Mouse (Mus musculus): Measurements from ENCODE around the gene Sumf2. TPM values are rescaled to one million over a fixed set of nuclear protein-coding genes. Genes with fewer than 3 reads are reported as not detected.
"Not testable (repeated sequence)": the region's sequence is repeated elsewhere in the genome, so short reads cannot be mapped to it uniquely, and the experiment has no call there.

The Sumf2 gene
- total RNA-seq (2014; fragmentation: Nextera tagmentation) = 17.1 and 31.7 TPM in 2 replicates
- total RNA-seq (2017) = 22.6 and 24.5 TPM in 2 replicates

- ATAC-seq (replicated peaks; ENCODE audit: poor library complexity, severe bottlenecking) = peak; percentile 99
Observed at GRCm38 (mm10) chr5:129846752-129847557, at the start of gene Sumf2. Gene Sumf2 (plus strand): TSS chr5:129846986.

- no peak for ATAC-seq (replicated peaks; ENCODE audit: poor library complexity, severe bottlenecking)
Observed at GRCm38 (mm10) chr5:129844848-129845247, 1.9 kb upstream of the Sumf2 start.

GRCm38 (mm10) chr5:129847558-129847820, 703 bp downstream of the Sumf2 start:
- ATAC-seq (replicated peaks; ENCODE audit: poor library complexity, severe bottlenecking) = no peak

DNA sequence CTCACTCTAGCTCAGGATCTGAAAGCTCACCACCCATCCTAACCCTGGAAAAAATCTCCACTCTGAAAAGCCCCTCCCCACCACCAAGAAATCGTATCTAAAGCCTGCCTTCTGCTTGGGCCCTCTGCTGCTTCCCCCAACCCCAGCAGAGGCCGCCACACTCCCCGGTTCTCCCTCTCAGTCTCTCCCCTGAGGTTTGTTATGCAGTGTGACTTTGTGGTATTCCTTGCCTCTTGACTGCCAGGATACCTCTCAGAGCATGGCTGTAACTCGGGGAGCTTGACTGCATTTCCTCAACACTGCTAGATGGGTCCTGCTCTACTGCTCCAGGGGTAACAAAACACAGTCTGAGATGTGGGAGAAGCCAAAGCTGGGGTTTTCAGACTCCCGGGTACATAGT, 8.4 kb downstream of the Sumf2 start:
- no peak for ATAC-seq (replicated peaks; ENCODE audit: poor library complexity, severe bottlenecking)

DNA sequence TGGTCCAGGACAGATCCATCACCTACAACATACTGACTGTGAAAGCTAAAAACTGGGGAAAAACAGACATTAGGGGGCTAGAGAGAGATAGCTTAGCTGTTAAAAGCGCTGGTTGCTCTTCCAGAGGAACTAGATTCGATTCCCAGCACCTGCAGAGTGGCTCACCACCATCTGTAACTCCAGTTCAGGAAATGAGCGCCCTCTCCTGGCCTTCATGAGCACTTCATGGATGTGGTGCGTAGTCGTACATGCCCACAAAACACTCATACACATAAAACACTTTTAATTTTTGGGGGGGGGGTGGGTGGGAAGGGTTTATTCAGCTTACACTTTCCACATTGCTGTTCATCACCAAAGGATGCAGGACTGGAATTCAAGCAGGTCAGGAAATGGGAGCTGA, 9.6 kb downstream of the Sumf2 start:
- 0 out of 2 replicates have a peak, but pooled peaks have one; percentile 35 for ATAC-seq (replicated peaks; ENCODE audit: poor library complexity, severe bottlenecking)

- no peak for ATAC-seq (replicated peaks; ENCODE audit: poor library complexity, severe bottlenecking)
Observed at GRCm38 (mm10) chr5:129862325-129862724, 15.5 kb downstream of the Sumf2 start.

DNA sequence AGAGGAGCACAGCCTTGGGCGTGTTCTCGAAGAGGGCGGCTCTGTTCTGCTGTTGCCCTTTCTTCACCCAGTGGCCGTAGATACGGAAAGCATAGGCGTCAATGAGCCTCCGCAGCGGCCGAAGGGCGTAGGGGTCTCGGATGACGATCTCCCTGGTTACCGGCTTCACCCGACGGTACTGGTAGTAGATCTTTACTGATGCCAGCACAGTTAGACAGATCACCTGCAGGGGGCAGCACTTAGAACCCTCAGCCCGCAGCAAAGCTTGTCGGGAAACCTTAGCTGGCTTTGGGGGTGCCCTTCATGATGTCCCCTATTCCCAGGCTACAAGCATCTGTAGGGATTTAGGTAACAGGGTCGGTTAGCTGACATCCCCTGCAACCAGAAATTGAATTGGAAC, 17.7 kb downstream of the Sumf2 start:
- ATAC-seq (replicated peaks; ENCODE audit: poor library complexity, severe bottlenecking) = peak; percentile 76

DNA sequence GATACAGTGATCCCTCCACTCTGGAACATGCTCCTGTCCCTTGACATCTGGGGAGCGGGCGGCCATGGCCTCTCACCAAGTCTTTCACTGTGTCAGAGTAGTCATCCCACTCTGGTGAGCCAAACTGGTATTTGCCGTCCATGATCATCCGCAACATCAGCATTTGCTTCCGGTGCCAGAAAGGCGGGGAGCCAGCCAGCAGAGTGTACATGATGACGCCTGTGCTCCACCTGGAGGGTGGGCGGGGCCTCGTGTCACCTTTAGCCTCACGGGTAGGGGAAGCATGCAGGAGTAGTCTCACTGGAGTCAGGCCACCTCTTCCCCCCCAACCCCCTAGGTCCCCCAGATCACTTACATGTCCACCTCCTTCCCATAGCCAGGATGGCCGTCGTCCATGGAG, 19.1 kb downstream of the Sumf2 start:
- no peak for ATAC-seq (replicated peaks; ENCODE audit: poor library complexity, severe bottlenecking)

GRCm38 (mm10) chr5:129869238-129869995, 22.6 kb downstream of the Sumf2 start:
- no peak for ATAC-seq (replicated peaks; ENCODE audit: poor library complexity, severe bottlenecking)

GRCm38 (mm10) chr5:129871238-129871637, 24.5 kb downstream of the Sumf2 start:
- no peak for ATAC-seq (replicated peaks; ENCODE audit: poor library complexity, severe bottlenecking)

- no peak; the same call in 1 of the 2 replicates for ATAC-seq (replicated peaks; ENCODE audit: poor library complexity, severe bottlenecking)
Observed at GRCm38 (mm10) chr5:129873942-129874341, 27.2 kb downstream of the Sumf2 start.

DNA sequence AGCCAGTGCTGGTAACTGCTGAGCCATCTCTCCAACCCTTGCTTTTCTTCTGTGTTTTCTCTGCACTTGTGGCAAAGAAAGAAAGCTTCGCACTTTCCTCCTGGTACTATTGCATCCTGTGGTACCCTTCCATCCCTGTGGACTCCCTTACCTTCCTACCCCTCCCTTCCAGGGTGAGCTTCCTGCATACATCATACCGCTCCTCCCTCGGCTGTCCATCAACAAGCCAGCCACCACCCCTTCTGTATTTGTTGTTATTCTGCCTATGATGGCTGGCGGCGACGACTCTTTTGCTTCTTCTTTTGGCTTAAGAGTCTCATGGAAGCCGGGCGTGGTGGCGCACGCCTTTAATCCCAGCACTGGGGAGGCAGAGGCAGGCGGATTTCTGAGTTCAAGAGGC, 28.3 kb downstream of the Sumf2 start:
- no peak for ATAC-seq (replicated peaks; ENCODE audit: poor library complexity, severe bottlenecking)

GRCm38 (mm10) chr5:129877731-129878455, 31.1 kb downstream of the Sumf2 start:
- no peak for ATAC-seq (replicated peaks; ENCODE audit: poor library complexity, severe bottlenecking)

DNA sequence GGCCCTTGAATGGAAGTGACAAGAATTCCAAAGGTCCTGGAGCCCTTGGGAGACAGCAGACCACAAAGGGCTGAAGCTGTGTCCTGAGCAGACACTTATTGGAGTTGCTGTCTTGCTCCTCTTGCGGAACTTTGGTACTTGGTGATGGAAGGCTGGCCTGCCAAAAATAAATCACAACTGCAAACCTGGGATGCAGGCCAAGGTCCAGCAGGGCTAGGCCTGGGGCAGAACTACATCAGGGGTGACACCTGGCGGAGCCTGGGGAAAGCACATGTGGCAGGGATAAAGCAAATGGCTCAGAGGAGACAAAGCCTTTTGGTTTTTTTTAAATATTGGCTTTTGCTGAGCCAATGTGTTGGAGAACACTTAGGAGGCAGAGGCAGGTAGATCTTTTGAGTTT, 32.2 kb downstream of the Sumf2 start:
- no peak for ATAC-seq (replicated peaks; ENCODE audit: poor library complexity, severe bottlenecking)

DNA sequence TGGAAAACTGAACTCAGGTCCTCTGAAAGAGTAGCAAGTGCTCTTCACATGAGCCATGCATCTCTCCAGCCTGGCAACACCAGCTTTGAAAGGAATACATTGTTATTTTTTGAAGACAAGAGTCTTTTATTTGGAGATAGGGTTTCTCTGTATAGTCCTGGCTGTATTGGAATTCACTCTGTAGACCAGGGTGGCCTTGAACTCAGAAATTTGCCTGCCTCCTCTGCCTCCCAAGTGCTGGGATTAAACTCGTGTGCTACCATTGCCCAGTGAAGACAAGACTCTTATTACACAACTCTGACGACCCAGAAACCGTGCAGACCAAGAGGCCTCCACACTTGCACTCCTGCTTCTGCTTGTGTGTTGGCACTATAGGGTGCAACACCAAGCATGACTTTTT, 33.1 kb downstream of the Sumf2 start:
- no peak for ATAC-seq (replicated peaks; ENCODE audit: poor library complexity, severe bottlenecking)

- no peak for ATAC-seq (replicated peaks; ENCODE audit: poor library complexity, severe bottlenecking)
Observed at GRCm38 (mm10) chr5:129886271-129886670, 39.5 kb downstream of the Sumf2 start.

DNA sequence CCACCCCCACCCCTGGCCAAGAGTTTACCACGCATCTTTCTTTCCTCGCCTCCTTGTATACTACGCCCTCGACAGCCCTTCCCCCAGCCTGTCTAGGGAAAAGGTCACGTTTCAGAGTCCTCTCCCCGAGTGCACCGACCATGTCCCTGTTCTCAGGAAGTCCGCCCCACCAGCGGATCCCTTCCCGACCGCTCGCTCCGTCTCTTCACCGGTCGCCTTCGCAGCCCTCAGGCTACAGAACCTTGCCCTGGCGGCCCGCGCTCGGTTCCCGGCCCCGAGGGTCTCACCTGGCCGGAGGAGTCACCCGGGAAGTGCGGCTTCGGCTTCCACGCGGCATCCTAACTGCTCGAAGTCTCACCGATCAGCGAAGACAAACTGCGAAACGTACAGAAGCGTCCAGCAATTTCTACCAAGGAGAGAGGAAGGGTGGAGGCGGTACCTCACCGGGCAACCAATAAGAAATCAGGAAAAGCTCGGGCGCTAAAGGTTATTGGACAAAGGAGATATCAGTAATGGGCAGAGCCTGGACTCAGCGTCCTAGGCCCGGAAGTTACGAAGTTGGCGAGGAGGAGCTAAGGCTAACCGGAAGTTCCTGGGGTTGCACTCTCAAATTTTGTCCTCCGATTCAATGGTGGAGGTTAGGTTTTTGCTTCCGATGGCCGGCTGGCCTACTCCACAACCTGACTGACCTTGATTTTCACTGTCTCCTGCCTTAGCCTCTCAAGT, 40.3 kb downstream of the Sumf2 start, which contains the start of gene Chchd2:
Chchd2 (minus strand) TSS at position 560 of the 726 bp plus-strand sequence.
- ATAC-seq (replicated peaks; ENCODE audit: poor library complexity, severe bottlenecking) = peak; percentile 98

DNA sequence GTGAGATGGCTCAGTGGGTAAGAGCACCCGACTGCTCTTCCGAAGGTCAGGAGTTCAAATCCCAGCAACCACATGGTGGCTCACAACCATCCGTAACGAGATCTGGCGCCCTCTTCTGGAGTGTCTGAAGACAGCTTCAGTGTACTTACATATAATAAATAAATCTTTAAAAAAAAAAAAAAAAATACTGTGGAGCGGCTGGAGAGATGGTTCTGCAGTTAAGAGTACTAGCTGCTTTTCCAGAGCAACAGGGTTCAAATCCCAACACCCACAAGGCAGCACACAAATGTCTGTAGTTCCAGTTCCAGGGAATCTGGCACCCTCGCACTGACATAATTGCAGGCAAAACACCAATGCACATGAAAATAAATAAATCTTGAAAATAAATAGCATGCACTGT, 43.6 kb downstream of the Sumf2 start:
- not testable (repeated sequence) for ATAC-seq (replicated peaks; ENCODE audit: poor library complexity, severe bottlenecking)

GRCm38 (mm10) chr5:129895198-129896088, 48.7 kb downstream of the Sumf2 start, which contains the start of gene Zbed5:
Gene Zbed5 (plus strand): TSS chr5:129895723.
- peak; percentile 100 for ATAC-seq (replicated peaks; ENCODE audit: poor library complexity, severe bottlenecking)

All from granulocyte monocyte progenitor cell, adult 5-6 weeks (primary cell).